25 mouse cellular contexts compared by ENCODE assay signal in genomic region chr6:119228861-119229603, GRCm38 (mm10). TPM values are rescaled to one million over a fixed set of nuclear protein-coding genes. Genes with fewer than 3 reads are reported as not detected.
DNase-seq lines count a peak whose midpoint lies in the region; ATAC-seq and TF ChIP-seq lines count a peak whose summit lies in the region.
"Had no signal": no experiment of that assay in that cellular context is flagged by ENCODE, and none has a peak within 500 bp of the region (broad histone marks: within the 10 kb centered on the region; RNA-seq: fewer than 3 reads in every experiment).

No protein-coding gene starts in this region.

- no peaks in the 10 kb centered on the region for H3K9me3 ChIP-seq in forebrain, embryonic 11.5 days (ENCODE audit: control insufficient read depth, low read length)
- no peaks in the 10 kb centered on the region for H3K9me3 ChIP-seq in forebrain, postnatal 0 days (ENCODE audit: low read length)
- H3K9me3 ChIP-seq: embryonic facial prominence, embryonic 12.5 days; forebrain, embryonic 12.5 days; heart, embryonic 15.5 days; hindbrain, embryonic 13.5 days had no signal

- no peak overlapping the region for H3K4me2 ChIP-seq in forebrain, embryonic 11.5 days (ENCODE audit: low read depth, low read length, severe bottlenecking)
- H3K4me2 ChIP-seq in forebrain, postnatal 0 days (ENCODE audit: low read depth), result no peak overlapping the region
- H3K4me2 ChIP-seq: embryonic facial prominence, embryonic 12.5 days; forebrain, embryonic 12.5 days; heart, embryonic 11.5 days; heart, embryonic 15.5 days; hindbrain, embryonic 13.5 days had no signal

- ATAC-seq in forebrain, embryonic 11.5 days (replicated peaks; ENCODE audit: low FRiP score), result no peak
- no peak for ATAC-seq in forebrain, postnatal 0 days
- ATAC-seq: activated CD4-positive, CD25-positive, alpha-beta regulatory T cell, adult 4 months; forebrain, embryonic 16.5 days; hindbrain, postnatal 0 days; Patski had no signal

- WGBS in forebrain, embryonic 11.5 days, result 82% methylated on average over 11 of the region's 11 CpGs
- 82% methylated on average over 11 of the region's 11 CpGs for WGBS in forebrain, postnatal 0 days
- WGBS in olfactory bulb, adult 2 months, result 44% methylated on average over 11 of the region's 11 CpGs

- TF ChIP-seq CTCF in forebrain, postnatal 0 days (IDR thresholded peaks at IDR 0.05; ENCODE audit: low read depth), result no peak
- no peak for TF ChIP-seq CTCF in left cerebral cortex, adult 2 months (IDR thresholded peaks at IDR 0.05)
- TF ChIP-seq CTCF in olfactory bulb, adult 2 months (IDR thresholded peaks at IDR 0.05; ENCODE audit: insufficient read depth, low read depth, low read length), result no peak

- no peaks in the 10 kb centered on the region for H3K4me1 ChIP-seq in forebrain, embryonic 11.5 days (replicated peaks; ENCODE audit: control insufficient read depth, insufficient read depth, low read length)
- 0 out of 2 replicates have a peak, but pooled peaks cover 10% of the 10 kb centered on the region for H3K4me1 ChIP-seq in forebrain, postnatal 0 days (ENCODE audit: insufficient read depth)
- peaks cover 46% of the 10 kb centered on the region for H3K4me1 ChIP-seq in olfactory bulb, adult 2 months (ENCODE audit: control insufficient read depth, insufficient read depth, low read length)
- H3K4me1 ChIP-seq: embryonic facial prominence, embryonic 12.5 days; heart, embryonic 15.5 days had no signal

- no peaks in the 10 kb centered on the region for H3K27me3 ChIP-seq in forebrain, embryonic 11.5 days (ENCODE audit: control insufficient read depth, insufficient read depth, low read length)
- no peaks in the 10 kb centered on the region for H3K27me3 ChIP-seq in forebrain, postnatal 0 days (ENCODE audit: insufficient read depth, low read length)
- H3K27me3 ChIP-seq: embryonic facial prominence, embryonic 12.5 days; forebrain, embryonic 12.5 days; heart, embryonic 15.5 days; hindbrain, embryonic 13.5 days; Patski had no signal

- intact Hi-C loops in left cerebral cortex, adult 2 months (cut with DNase I), result no loop called here

- no peaks in the 10 kb centered on the region for H3K36me3 ChIP-seq in forebrain, embryonic 11.5 days (ENCODE audit: control insufficient read depth, insufficient read depth, low read length)
- no peaks in the 10 kb centered on the region for H3K36me3 ChIP-seq in forebrain, postnatal 0 days (ENCODE audit: insufficient read depth)
- H3K36me3 ChIP-seq: embryonic facial prominence, embryonic 12.5 days; forebrain, embryonic 12.5 days; heart, embryonic 15.5 days; hindbrain, embryonic 13.5 days had no signal

- no peak overlapping the region for H3K4me3 ChIP-seq in forebrain, embryonic 11.5 days (ENCODE audit: low read depth, low read length)
- no peak overlapping the region for H3K4me3 ChIP-seq in forebrain, postnatal 0 days (ENCODE audit: low read depth, low read length)
- H3K4me3 ChIP-seq in left cerebral cortex, adult 2 months, result no peak overlapping the region
- no peak overlapping the region for H3K4me3 ChIP-seq in olfactory bulb, adult 2 months (ENCODE audit: insufficient read depth, low read depth, low read length)
- H3K4me3 ChIP-seq: embryonic facial prominence, embryonic 12.5 days; forebrain, embryonic 12.5 days; heart, embryonic 15.5 days; hindbrain, embryonic 13.5 days had no signal

- H3K9ac ChIP-seq in forebrain, embryonic 11.5 days (ENCODE audit: low read length), result no peak overlapping the region
- no peak overlapping the region for H3K9ac ChIP-seq in forebrain, postnatal 0 days
- H3K9ac ChIP-seq: embryonic facial prominence, embryonic 12.5 days; forebrain, embryonic 12.5 days; heart, embryonic 15.5 days; hindbrain, embryonic 13.5 days had no signal

- TF ChIP-seq POLR2A in olfactory bulb, adult 2 months (IDR thresholded peaks at IDR 0.05; ENCODE audit: insufficient read depth, low read depth, low read length), result no peak

- H3K27ac ChIP-seq in forebrain, embryonic 11.5 days (ENCODE audit: low read depth, low read length), result no peak overlapping the region
- no peak overlapping the region for H3K27ac ChIP-seq in forebrain, postnatal 0 days (ENCODE audit: low read depth, low read length)
- no peak overlapping the region for H3K27ac ChIP-seq in left cerebral cortex, adult 2 months
- H3K27ac ChIP-seq in olfactory bulb, adult 2 months (ENCODE audit: insufficient read depth, low read depth, low read length), result peak overlapping the region; percentile 88
- H3K27ac ChIP-seq: embryonic facial prominence, embryonic 12.5 days; forebrain, embryonic 12.5 days; heart, embryonic 15.5 days; hindbrain, embryonic 13.5 days; hindbrain, postnatal 0 days had no signal

- peak; percentile 34 for DNase-seq in forebrain, embryonic 11.5 days (ENCODE audit: low spot score)
- no peak for DNase-seq in forebrain, postnatal 0 days
- peak; percentile 28 to 56 for DNase-seq in left cerebral cortex, adult 2 months (ENCODE audit: extremely low spot score in 1 of 2, low spot score in 2 of 2)
- no peak for DNase-seq in left cerebral cortex, adult 8-10 months (ENCODE audit: low spot score in 2 of 2)
- peak; percentile 54 for DNase-seq in right cerebral cortex, adult 18-20 months
- no peak for DNase-seq in right cerebral cortex, postnatal 36 days (ENCODE audit: low spot score in 2 of 2)
- DNase-seq in adrenal gland, adult 2 months, result no peak
- DNase-seq: adrenal gland, postnatal 25 days; cerebellum, adult 8-10 months; cerebellum, postnatal 25 days; gastrocnemius, postnatal 36 days; heart, adult 18-20 months; heart, postnatal 14 days had no signal

RNA-seq across cellular contexts. Expression of gene Cacna2d4, which starts 7.3 kb away (rescaled TPM):
- 0.05 TPM in 1 of 2 replicates, not detected in the other for polyA plus RNA-seq in forebrain, embryonic 11.5 days (2014; fragmentation: Nextera tagmentation; extraction: Ambion mirVana)
- total RNA-seq in forebrain, postnatal 0 days (2014; rRNA removed), result 0.31 and 0.62 TPM in 2 replicates
- 0.48 and 0.55 TPM in 2 replicates for polyA plus RNA-seq in forebrain, postnatal 0 days (2015; fragmentation: Nextera tagmentation; extraction: Ambion mirVana)
- 1 to 10 TPM; 1.7 to 1.9 TPM for total RNA-seq in left cerebral cortex, adult 2 months (2021)
- 1 to 10 TPM; 1.5 to 4.6 (median 2.8) TPM for total RNA-seq in left cerebral cortex, adult 8-10 months (2022)
- polyA plus RNA-seq in olfactory bulb, adult 2 months (2012; ENCODE audit: insufficient read depth, insufficient read length, low replicate concordance, missing spikeins), result not detected in 2 replicates
- not detected for total RNA-seq in adrenal gland, adult 2 months (2021)
- polyA plus RNA-seq in adrenal gland, adult 2 months (2012; rRNA removed), result 0.06 and 0.39 TPM in 2 replicates
- total RNA-seq: adrenal gland, adult 18-20 months; adrenal gland, postnatal 25 days; heart, adult 18-20 months had no signal
- polyA plus RNA-seq: embryonic facial prominence, embryonic 12.5 days; forebrain, embryonic 12.5 days; heart, embryonic 11.5 days; heart, embryonic 15.5 days had no signal

RNA-seq across cellular contexts. Expression of gene Cacna1c, which starts 32.8 kb away (rescaled TPM):
- polyA plus RNA-seq in forebrain, embryonic 11.5 days (2014; fragmentation: Nextera tagmentation; extraction: Ambion mirVana), result 3.4 and 4.8 TPM in 2 replicates
- 36.2 and 43.3 TPM in 2 replicates for total RNA-seq in forebrain, postnatal 0 days (2014; rRNA removed)
- polyA plus RNA-seq in forebrain, postnatal 0 days (2015; fragmentation: Nextera tagmentation; extraction: Ambion mirVana), result 3.2 and 4.2 TPM in 2 replicates
- 10 to 100 TPM; 69.1 to 73.9 TPM for total RNA-seq in left cerebral cortex, adult 2 months (2021)
- total RNA-seq in left cerebral cortex, adult 8-10 months (2022), result 10 to 100 TPM; 52.8 to 62.4 (median 55.1) TPM
- polyA plus RNA-seq in olfactory bulb, adult 2 months (2012; ENCODE audit: insufficient read depth, insufficient read length, low replicate concordance, missing spikeins), result 35.8 TPM in 1 of 2 replicates, not detected in the other
- total RNA-seq in adrenal gland, adult 2 months (2021), result 10 to 100 TPM; 93.5 to 97.5 TPM
- polyA plus RNA-seq in adrenal gland, adult 2 months (2012; rRNA removed), result 23.3 and 36.7 TPM in 2 replicates
- total RNA-seq: hematopoietic stem cell, adult 5-6 weeks had no signal

RNA-seq across cellular contexts. Expression of gene Dcp1b, which starts 54.0 kb away (rescaled TPM):
- polyA plus RNA-seq in forebrain, embryonic 11.5 days (2014; fragmentation: Nextera tagmentation; extraction: Ambion mirVana), result 12.1 TPM in 2 replicates
- total RNA-seq in forebrain, postnatal 0 days (2014; rRNA removed), result 24.0 and 29.6 TPM in 2 replicates
- 12.3 and 12.5 TPM in 2 replicates for polyA plus RNA-seq in forebrain, postnatal 0 days (2015; fragmentation: Nextera tagmentation; extraction: Ambion mirVana)
- 10 to 100 TPM; 17.8 to 19.8 TPM for total RNA-seq in left cerebral cortex, adult 2 months (2021)
- total RNA-seq in left cerebral cortex, adult 8-10 months (2022), result 10 to 100 TPM; 19.3 to 24.5 (median 20.7) TPM
- not detected in 2 replicates for polyA plus RNA-seq in olfactory bulb, adult 2 months (2012; ENCODE audit: insufficient read depth, insufficient read length, low replicate concordance, missing spikeins)
- 10 to 100 TPM in 1 of 2 experiments, 1 to 10 TPM in 1; 9.7 to 13.8 TPM for total RNA-seq in adrenal gland, adult 2 months (2021)
- 27.4 and 27.8 TPM in 2 replicates for polyA plus RNA-seq in adrenal gland, adult 2 months (2012; rRNA removed)

Comparison
In these comparisons a context has a peak if more than half of its experiments do, and no peak if none do; other contexts are left out.
1. DNase-seq: peak in forebrain, embryonic 11.5 days (single experiment), left cerebral cortex, adult 2 months (2 of 2) and right cerebral cortex, adult 18-20 months (single experiment); none in forebrain, postnatal 0 days (single experiment), left cerebral cortex, adult 8-10 months (0 of 2), right cerebral cortex, postnatal 36 days (0 of 2) and adrenal gland, adult 2 months (single experiment).